Mouse (Mus musculus): Measurements from ENCODE around the gene Rbms3.

Rbms3 gene

GRCm38 (mm10) chr9:116847241-116848135 is 782.2 kb downstream of the Rbms3 start:
- DNase-seq (ENCODE audit: low spot score in 2 of 2), result no peak

- DNase-seq (ENCODE audit: low spot score in 2 of 2), result no peak
Measured at GRCm38 (mm10) chr9:116834949-116835348, 794.8 kb downstream of the Rbms3 start.

GRCm38 (mm10) chr9:116833677-116834076 is 796.0 kb downstream of the Rbms3 start:
- no peak for DNase-seq (ENCODE audit: low spot score in 2 of 2)

GRCm38 (mm10) chr9:116832822-116833221 is 796.9 kb downstream of the Rbms3 start:
- DNase-seq (ENCODE audit: low spot score in 2 of 2), result no peak

- DNase-seq (ENCODE audit: low spot score in 2 of 2), result no peak
Measured at GRCm38 (mm10) chr9:116831386-116831785, 798.3 kb downstream of the Rbms3 start.

- no peak for DNase-seq (ENCODE audit: low spot score in 2 of 2)
Measured at GRCm38 (mm10) chr9:116829929-116830328, 799.8 kb downstream of the Rbms3 start.

- no peak for DNase-seq (ENCODE audit: low spot score in 2 of 2)
Measured at GRCm38 (mm10) chr9:116821601-116822000, 808.1 kb downstream of the Rbms3 start.

GRCm38 (mm10) chr9:116817196-116817595 is 812.5 kb downstream of the Rbms3 start:
- DNase-seq (ENCODE audit: low spot score in 2 of 2), result no peak

- no peak for DNase-seq (ENCODE audit: low spot score in 2 of 2)
Measured at GRCm38 (mm10) chr9:116814495-116815094, 815.1 kb downstream of the Rbms3 start.

GRCm38 (mm10) chr9:116813396-116813795 is 816.3 kb downstream of the Rbms3 start:
- DNase-seq (ENCODE audit: low spot score in 2 of 2), result no peak

GRCm38 (mm10) chr9:116809260-116809659 is 820.5 kb downstream of the Rbms3 start:
- DNase-seq (ENCODE audit: low spot score in 2 of 2), result no peak

- DNase-seq (ENCODE audit: low spot score in 2 of 2), result no peak
Measured at GRCm38 (mm10) chr9:116808401-116808800, 821.3 kb downstream of the Rbms3 start.

GRCm38 (mm10) chr9:116807166-116808081 is 822.3 kb downstream of the Rbms3 start:
- peak in 1 of 2 experiments; percentile 7 for DNase-seq (ENCODE audit: low spot score in 2 of 2)

- DNase-seq (ENCODE audit: low spot score in 2 of 2), result peak in 1 of 2 experiments; percentile 10
Measured at GRCm38 (mm10) chr9:116803292-116803731, 826.4 kb downstream of the Rbms3 start.

GRCm38 (mm10) chr9:116802602-116803001 is 827.1 kb downstream of the Rbms3 start:
- no peak for DNase-seq (ENCODE audit: low spot score in 2 of 2)

GRCm38 (mm10) chr9:116795240-116795955 is 834.3 kb downstream of the Rbms3 start:
- no peak for DNase-seq (ENCODE audit: low spot score in 2 of 2)

- no peak for DNase-seq (ENCODE audit: low spot score in 2 of 2)
Measured at GRCm38 (mm10) chr9:116791850-116792249, 837.9 kb downstream of the Rbms3 start.

GRCm38 (mm10) chr9:116786136-116787046 is 843.3 kb downstream of the Rbms3 start:
- no peak for DNase-seq (ENCODE audit: low spot score in 2 of 2)

GRCm38 (mm10) chr9:116771820-116772219 is 857.9 kb downstream of the Rbms3 start:
- no peak for DNase-seq (ENCODE audit: low spot score in 2 of 2)

Data from frontal cortex, postnatal 14 days (tissue).